Mouse (Mus musculus) neural tube, embryonic 10.5 days (tissue): ENCODE measurements at regions not wholly inside any gene's neighbourhood (a gene's known extent, or its start where the extent isn't known, plus 50 kb on each side); places are given as distances from the start of the nearest gene placed in this dataset.
A peak's percentile ranks its signal among the peaks of the same experiment; 100 is the strongest.

Experiments used
- DNase-seq: peaks from one replicate; pipeline ENCODE4 v3.0.0-alpha.2; 2017; ENCODE audit warnings: low spot score; ENCODE audit errors: extremely low spot score

DNA sequence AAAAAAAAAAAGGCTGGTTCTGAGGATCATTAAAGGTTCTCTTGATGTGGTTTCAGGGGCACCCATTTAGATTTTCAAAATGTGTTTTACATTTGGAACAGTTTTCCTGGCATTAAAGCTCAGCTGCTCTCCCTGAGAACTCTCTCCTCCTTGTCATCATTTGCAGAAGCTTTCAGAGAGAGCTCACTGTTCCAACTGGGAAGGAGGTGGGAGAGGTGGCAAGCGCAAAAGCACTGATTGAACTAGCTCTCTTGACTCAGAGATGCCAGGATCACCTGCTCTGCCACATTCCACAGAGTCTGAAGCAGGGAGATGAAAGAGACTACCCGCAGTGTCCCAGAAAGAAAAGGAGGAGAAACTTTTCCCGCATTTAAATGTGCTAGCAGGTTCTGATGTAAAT, 220.5 kb upstream of the Gbe1 start:
- DNase-seq = no peak

DNA sequence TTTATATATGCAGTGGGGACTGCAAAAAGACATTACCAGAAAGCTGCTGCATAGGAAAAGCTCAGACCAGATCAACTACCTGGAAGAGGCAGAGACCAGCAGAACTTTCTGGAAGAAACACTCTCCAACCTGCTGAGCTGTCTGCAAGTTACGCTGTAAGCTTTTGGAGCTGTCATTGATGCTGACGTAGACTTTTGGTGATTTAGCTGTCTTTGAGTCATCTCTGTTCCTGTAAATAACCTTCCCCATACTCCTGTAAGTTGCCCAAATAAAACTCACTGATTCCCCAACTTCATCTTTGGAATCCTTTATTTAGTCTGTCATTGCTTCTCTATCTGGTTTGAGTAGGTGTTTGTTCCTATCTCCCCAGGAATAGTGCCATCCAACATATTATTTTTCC, 218.5 kb upstream of the Gbe1 start:
- no peak for DNase-seq

DNA sequence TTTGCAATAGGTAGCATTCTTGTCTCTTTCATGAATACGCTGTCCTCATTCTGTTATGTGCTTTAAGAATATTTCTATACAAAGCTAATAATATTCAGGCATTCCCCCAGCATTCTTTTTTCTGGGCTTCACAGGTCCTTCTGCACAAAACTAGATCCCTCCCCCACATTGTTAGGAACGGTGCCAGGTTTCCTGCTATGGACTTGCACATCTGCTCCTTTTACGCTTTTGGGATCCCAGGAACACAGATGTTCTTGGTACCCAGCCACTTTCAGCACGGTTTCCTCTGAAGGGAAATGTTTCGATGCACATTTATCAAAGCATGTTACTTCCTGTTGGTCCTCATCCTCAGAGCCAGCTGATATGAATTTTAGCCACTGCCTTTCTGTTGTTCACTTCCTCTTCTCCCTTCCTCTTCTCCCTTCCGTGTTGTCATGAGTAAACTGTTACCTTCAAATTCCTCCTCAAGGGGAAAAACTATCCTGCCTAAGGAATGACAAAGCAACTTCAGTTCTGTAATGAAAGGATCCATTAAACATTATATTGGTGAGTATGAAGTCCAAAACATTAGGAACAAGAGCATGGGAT, 209.9 kb upstream of the Gbe1 start:
- no peak for DNase-seq

DNA sequence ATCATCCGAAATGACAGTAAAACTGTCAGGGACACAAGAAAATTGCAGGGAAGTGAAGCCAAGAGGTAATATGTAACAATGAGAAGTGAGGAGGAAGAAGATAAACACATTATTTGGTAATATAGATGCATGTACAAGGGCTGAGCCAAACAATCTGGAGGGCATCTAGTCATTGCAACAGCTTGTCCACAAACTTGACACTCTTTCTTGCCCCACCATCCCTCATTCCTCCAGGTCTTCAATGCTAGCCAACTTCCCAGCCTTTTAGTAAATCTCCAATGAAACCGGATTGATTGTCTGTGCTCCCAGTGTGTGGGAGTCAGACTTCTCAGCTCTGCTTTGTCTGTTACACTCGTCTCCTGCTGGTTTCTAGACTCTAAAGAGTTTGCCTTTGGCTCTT, 172.3 kb upstream of the Gbe1 start:
- DNase-seq = no peak

DNA sequence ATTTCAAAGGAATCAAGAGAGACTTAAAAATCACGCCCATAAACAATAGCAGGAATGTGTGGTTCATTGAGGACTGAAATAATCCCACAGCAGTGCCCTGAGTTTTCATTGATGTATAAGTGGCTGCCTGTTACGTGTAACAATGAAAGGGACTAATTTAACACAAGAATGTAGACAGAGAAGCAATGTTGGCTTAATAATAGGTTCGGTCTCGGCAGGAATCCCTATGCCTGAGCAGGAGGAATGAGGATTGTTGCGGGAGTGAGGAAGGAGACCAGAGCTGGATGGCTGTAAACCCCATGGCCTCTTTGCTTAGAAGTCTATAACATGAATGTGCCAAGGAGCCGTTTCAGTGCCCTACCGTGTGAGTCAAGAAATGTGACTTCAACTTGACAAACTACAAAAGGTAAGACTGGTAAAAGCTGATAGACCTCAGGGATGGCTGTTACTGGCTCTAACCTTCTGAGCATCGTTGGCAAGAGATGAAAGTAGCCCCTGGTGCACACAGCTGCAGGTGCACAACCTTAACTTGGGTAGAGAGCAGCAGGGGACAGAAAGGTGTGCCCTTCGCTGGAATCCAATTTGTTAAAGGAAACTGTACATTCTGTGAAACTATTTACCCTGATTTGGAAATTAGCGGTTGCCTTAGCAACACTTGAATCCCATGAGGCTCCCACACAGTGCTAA, 165.9 kb upstream of the Gbe1 start:
- no peak for DNase-seq

DNA sequence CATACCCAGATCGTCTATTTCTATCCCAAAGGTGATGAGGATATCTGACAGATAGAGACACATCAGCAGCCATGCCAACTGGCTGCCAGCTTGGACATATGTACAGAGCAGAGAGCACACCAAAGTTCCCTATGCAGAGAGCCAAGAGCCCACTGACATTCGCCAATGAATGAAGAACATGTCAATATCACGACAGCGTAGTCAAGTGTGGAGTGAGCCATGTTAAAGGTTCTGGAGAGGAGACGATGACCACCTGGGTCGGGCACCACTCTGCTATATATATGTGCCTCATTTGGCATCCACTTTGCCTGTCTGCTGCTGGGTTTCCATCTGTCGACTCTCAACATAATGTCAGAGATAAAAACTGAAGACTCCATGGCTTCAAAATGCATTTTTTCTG, 159.2 kb upstream of the Gbe1 start:
- no peak for DNase-seq

DNA sequence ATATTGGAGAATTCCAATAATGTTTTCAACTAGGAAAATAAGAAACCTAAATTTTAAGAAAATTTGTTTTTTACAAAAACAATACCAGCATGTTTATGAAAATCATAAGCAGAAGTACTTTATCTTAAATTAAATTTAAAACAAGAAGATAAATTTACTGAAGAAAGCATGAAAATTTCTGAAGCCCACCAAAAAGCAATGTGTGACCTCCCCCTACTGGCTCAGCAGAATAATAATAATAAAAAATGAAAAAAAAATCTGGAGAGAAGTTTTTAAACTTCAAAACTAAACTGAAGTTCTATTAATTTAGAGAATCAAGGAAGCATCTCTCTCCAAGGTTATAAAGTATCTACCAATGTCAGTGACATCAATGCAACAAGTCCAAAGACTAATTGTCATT, 153.2 kb upstream of the Gbe1 start:
- DNase-seq = no peak

DNA sequence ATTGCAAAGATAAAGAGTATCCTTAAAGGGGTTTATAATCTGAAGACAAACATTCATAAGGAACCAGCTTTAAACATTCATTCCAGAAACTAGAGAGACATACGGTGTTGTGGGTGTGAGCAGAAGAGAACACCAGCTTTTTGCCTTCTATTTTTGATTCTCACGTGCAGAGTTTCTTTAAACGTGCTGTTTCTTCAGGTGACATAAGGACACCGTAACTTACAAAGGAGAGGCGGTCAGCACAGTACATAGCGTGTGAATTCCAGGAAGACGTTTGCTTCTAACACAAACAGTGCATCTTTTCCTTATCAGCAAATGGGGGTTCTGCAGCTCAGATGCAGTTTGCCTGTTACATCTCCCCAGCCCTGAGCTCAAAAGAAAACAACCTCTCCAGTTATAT, 138.6 kb upstream of the Gbe1 start:
- no peak for DNase-seq

DNA sequence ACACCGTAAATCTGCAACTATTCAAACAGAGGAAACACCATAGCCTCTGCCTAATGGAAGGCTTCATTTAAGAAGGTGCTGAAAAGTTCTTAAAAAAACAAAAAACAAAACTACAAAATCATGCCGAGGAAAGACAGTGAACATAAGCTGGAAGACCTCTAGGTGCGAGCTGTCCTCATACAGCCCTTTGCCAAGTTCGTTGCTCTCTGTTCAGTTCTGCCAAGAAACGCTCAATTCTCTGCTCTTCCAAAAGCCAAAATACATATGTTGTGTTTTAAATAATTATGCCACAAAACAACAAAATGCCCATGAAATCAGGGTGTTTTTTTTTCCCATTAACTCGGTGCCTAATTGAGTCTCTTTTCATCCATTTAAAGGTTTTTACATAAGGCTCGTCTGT, 134.8 kb upstream of the Gbe1 start:
- DNase-seq = no peak

DNA sequence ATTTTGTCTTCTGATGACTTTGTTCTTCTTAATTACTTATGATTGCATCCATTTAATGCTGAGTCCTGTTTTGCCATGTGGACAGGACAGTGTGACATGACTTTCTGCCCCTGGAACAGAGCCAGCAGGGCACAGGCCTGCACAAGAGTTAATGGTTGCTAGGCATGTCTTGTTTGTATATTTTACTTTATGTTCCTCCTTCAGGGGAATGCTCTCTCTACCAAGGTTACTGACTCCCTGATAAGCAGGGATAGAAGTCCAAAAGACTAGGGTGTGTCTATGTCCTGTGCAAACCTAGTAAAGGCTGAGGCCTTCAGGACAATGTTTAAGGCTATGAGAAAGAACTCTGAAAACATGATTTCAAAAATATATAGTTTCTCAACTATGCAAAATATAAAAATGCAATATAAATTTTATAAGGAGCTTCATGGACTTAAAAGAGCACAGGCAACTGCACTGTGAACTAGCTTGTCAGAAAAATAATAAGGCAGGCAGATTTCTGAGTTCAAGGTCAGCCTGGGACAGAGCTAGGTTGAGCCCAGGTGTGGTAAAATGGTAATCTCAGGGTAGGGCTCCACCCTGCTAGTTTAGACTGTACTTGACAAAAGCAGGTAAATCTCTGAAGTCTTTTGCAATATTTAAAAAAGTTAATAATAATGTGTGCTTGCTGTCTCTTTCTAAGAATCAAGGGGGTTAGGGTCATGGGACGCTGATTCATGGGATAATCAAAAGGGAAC, 99.7 kb upstream of the Gbe1 start:
- no peak for DNase-seq

DNA sequence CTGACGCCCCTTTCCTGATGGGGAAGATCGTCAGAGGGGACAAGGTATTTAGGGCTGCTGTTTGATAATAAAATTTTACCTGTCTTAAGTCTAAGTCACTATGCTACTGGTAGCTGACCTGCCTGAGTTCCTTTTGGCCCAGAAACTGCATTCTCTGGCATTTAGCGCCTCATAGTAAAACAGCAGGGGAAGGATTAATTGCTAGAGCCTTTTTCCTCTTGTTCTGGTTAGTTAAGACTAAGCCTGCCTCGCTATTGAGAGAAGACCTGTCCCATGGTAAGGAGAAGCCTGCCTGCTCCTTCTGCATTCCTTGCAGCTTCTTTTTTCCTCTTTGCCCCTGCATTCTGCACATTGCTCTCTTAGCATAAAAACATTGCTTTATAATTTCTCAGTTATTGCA, 98.9 kb upstream of the Gbe1 start:
- no peak for DNase-seq

DNA sequence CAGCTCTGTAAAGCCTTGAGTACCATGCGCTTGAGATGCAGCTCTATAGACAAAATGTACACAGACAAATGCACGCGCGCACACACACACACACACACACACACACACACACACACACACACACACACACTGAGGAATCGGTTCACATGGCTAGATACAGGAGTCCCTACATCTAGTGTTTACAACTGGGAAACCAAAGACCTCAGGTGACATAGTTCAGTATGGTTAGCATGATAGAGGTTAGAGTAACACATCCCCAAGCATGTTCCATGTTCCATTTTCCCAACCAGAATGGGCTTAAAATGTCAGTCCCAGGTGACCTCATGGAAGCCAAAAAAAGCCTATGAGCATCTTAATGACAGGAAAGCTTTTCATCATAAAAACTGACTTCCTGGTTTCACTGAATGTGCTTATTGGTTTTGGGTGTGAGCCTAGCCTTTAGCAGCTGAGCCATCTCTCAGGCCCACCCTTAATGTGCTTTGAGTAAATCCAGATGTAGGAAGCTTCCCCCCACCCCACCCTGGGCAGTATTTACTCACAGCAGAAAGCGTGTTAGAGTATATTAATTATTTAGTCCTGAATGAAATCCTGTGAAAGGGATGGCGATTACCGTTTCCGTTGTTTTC, 86.0 kb upstream of the Gbe1 start:
- no peak for DNase-seq

DNA sequence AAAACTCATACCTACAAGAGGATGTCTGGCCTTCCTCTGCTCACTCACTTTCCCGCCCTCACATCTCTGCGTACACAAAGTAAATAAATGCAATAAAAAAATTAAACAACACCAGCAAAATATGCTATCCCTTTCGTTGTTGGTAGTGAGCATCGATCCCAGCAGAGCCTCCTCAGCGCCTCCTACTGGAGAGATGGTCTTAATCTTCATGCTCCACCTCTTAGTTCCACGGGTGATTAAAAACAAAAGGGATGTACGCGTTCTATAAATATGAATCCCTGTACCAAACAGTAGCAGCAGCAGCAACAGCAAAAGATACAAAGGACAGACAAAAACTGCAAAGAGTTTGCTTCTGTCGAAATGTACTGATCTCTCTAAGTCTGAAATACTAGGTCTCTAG, 81.0 kb upstream of the Gbe1 start:
- DNase-seq = no peak

DNA sequence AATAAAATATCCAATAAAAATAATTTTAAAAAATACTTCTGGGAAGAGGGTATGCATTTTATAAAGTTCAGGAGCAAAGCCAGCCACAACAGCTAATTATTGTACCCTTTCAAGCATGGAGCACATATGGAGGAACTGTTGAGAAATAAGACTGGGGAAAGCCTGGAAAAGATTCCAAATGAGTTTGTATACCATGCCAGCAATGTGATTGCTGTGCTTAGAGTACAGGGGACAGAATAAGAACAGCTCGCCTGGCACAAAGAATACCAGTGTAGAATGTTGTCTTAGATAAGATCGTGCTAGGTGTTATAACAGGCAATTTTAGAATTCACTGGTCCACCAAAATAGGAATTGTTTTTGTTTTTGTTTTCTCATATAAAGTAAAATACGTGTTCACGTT, 78.6 kb upstream of the Gbe1 start:
- no peak for DNase-seq

DNA sequence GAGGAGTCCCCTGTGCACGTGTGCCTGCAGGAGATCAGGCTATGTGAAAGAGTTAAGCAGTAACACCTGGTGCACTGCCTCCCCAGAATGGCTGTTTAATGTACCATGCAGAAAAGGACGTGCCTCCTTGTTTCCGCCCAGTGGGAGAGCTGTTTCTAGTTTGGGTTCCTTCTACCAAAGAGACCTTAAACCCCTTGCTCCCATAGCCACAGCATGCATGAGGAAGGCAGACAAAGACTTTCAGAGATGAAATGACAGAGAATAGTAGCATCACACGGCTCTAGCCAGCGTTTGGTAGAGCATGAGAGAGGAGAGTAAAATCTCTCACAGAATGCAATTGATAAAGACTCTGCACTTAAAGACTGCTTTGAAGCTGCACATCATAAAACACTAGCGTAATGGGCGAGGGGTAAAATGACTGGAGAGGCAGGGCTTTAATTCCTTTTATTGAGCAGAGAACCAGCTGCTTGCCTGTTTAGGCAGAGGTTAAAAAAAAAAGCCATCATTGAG, 74.3 kb upstream of the Gbe1 start:
- peak; percentile 30 for DNase-seq

DNA sequence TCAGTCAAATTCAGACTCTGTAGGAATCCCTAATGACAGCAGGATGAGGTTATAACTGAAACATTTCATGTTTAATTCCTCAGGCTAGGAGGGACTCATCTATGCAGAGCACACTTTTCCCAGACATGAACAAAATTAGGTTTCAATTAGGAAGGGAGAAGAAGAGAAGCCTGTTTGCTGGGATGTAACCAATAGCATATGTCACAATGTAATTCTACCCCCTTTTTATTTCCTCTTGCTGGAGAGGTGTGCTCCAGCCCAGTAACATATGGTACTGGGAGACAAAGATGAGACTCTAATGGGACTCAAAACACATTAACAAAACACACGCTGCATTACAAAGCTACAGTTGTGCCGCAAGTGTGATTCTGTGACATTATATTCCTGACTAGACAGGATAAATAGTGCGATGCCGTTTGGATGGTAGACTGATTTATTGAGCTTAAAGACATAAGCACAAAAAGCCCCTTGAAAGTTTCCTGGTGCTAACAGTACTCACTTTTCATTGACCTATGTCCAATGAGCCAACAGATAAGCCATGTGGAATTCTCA, 69.5 kb upstream of the Gbe1 start:
- DNase-seq = no peak

DNA sequence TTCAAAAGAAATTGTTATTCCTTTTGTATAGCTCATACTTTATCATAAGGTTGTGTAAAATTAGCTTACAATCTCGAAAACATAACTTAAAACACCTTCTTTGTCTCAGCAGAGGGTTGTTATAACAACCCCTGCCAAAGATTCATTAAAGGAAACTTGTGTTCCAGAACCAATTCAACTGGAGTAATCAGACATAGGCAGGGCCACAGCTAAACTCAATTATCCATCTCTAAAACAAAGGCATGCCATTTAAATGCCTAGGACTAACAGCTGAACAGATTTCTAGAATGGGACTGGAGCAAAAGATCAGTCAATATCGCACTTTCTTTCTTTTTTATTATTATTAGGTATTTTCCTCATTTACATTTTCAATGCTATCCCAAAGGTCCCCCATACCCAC, 68.8 kb upstream of the Gbe1 start:
- DNase-seq = no peak

DNA sequence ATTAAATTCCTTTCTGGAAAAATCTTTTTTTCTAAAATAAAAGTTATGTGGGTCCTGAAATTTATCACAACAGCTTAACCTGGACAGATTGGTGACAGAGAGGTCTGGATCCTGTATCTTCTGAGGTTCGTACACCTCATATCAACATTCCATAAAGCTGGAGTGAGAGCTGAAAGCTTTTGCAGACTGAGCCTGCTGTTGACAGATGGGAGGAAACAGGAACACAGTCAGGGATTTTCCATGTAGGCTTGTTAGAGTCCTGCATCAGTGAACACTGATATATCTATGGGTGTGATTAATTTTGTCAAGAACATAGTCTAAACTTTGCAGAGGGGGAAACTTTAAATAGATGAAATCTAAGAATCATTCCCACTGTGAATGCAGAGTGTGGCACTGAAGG, 54.4 kb upstream of the Gbe1 start:
- DNase-seq = no peak

DNA sequence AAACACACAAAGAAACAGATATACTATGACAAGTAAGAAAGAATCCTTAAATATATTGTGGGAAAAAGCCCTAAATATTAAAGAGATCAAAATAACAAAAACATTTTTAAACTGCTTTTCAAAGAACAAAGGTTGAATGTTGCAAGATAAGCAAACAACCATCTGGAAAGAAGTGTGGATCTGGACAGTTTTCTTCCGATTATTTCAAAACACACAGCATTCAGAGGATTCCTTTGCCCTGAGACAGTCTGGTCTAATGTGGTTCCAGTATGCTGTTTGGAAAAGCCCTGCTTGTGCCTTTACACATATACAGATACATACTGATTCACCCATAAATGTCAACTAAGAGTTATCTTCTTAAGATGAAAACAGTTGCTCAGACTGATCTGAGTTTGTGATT, 53.6 kb upstream of the Gbe1 start:
- DNase-seq = no peak
